13 mouse cellular contexts compared by ENCODE assay signal in the genomic region with DNA sequence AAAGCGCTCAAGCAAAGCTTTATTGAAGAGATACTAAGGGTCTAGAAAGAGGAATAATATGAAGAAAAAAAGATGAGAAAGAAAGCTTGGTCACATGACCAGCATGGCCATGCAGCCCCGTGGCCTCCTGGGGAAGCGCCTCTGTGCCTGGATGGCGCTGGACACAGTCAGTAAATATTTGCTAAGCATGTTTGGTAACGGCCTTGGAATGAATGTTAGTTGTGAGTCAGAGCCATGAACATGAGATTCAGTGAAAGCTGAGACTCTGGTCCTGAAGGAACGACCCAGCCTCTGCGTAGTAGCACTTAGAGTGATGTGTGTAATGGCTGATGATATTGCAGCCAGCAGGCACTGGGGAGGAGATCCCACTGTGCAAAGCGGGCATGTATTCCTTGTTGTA.
DNase-seq lines count a peak whose midpoint lies in the region; ATAC-seq and TF ChIP-seq lines count a peak whose summit lies in the region.
"Had no signal": no experiment of that assay in that cellular context is flagged by ENCODE, and none has a peak within 500 bp of the region (broad histone marks: within the 10 kb centered on the region; RNA-seq: fewer than 3 reads in every experiment).

No protein-coding gene starts in this region.

- H3K36me3 ChIP-seq in lung, embryonic 15.5 days: no peaks in the 10 kb centered on the region
- 0 out of 2 replicates have a peak, but pooled peaks cover 4% of the 10 kb centered on the region for H3K36me3 ChIP-seq in stomach, embryonic 15.5 days

- no peak overlapping the region for H3K4me2 ChIP-seq in lung, embryonic 15.5 days
- H3K4me2 ChIP-seq in stomach, embryonic 15.5 days: no peak overlapping the region
- H3K4me2 ChIP-seq: neural tube, embryonic 13.5 days had no signal

- TF ChIP-seq CTCF in lung, adult 2 months (IDR thresholded peaks at IDR 0.05; ENCODE audit: insufficient read depth, low read length): no peak

- no peaks in the 10 kb centered on the region for H3K27me3 ChIP-seq in lung, embryonic 15.5 days
- H3K27me3 ChIP-seq in stomach, embryonic 15.5 days (replicated peaks): no peaks in the 10 kb centered on the region
- H3K27me3 ChIP-seq: neural tube, embryonic 13.5 days had no signal

- DNase-seq in adrenal gland, postnatal 36 days: peak; percentile 9 to 16
- no peak for DNase-seq in adrenal gland, adult 8-10 months
- peak; percentile 46 to 66 for DNase-seq in lung, adult 18-20 months
- no peak for DNase-seq in lung, adult 2 months
- no peak for DNase-seq in kidney, postnatal 4 days
- DNase-seq: cerebellum, postnatal 25 days; right cerebral cortex, postnatal 4 days; thymus, postnatal 14 days had no signal

- no peak for ATAC-seq in lung, embryonic 15.5 days (ENCODE audit: borderline replicate concordance, extremely low read depth, low FRiP score, low TSS enrichment)
- 0 out of 2 replicates have a peak, but pooled peaks have one; percentile 49 for ATAC-seq in stomach, embryonic 15.5 days (ENCODE audit: insufficient read depth, low FRiP score, low read depth)
- no peak for ATAC-seq in granulocyte monocyte progenitor cell, adult 5-6 weeks (replicated peaks; ENCODE audit: poor library complexity, severe bottlenecking)
- ATAC-seq: forebrain, embryonic 14.5 days had no signal

- H3K9ac ChIP-seq in lung, embryonic 15.5 days: no peak overlapping the region
- H3K9ac ChIP-seq in stomach, embryonic 15.5 days: no peak overlapping the region
- H3K9ac ChIP-seq: neural tube, embryonic 13.5 days had no signal

- H3K4me1 ChIP-seq in lung, adult 2 months (ENCODE audit: control insufficient read depth, insufficient read depth, low read length): peaks cover 4% of the 10 kb centered on the region; the same call in 1 of the 2 replicates
- H3K4me1 ChIP-seq in lung, embryonic 15.5 days: peaks cover 28% of the 10 kb centered on the region
- peaks cover 9% of the 10 kb centered on the region for H3K4me1 ChIP-seq in stomach, embryonic 15.5 days

- WGBS in lung, adult 2 months: 75% methylated on average over 8 of the region's 8 CpGs
- WGBS in lung, embryonic 15.5 days: 72% methylated on average over 8 of the region's 8 CpGs
- 76% methylated on average over 8 of the region's 8 CpGs for WGBS in stomach, embryonic 15.5 days

- H3K27ac ChIP-seq in lung, embryonic 15.5 days: peak overlapping the region; percentile 45; the same call in 1 of the 2 replicates
- no peak overlapping the region for H3K27ac ChIP-seq in stomach, embryonic 15.5 days
- H3K27ac ChIP-seq: neural tube, embryonic 13.5 days had no signal

- no peak overlapping the region for H3K4me3 ChIP-seq in lung, adult 2 months (replicated peaks; ENCODE audit: extremely low read depth, low read depth, low read length)
- no peak overlapping the region for H3K4me3 ChIP-seq in lung, embryonic 15.5 days
- H3K4me3 ChIP-seq in stomach, embryonic 15.5 days (replicated peaks): no peak overlapping the region
- H3K4me3 ChIP-seq: neural tube, embryonic 13.5 days had no signal

- no peak for TF ChIP-seq POLR2A in lung, adult 2 months (IDR thresholded peaks at IDR 0.05; ENCODE audit: borderline replicate concordance, extremely low read depth, low read depth, low read length)

- H3K9me3 ChIP-seq in lung, embryonic 15.5 days: no peaks in the 10 kb centered on the region
- no peaks in the 10 kb centered on the region for H3K9me3 ChIP-seq in stomach, embryonic 15.5 days
- H3K9me3 ChIP-seq: neural tube, embryonic 13.5 days had no signal

Comparison
In these comparisons a context has a peak if more than half of its experiments do, and no peak if none do; other contexts are left out.
1. DNase-seq: peak in adrenal gland, postnatal 36 days (2 of 2) and lung, adult 18-20 months (2 of 2); none in adrenal gland, adult 8-10 months (single experiment), lung, adult 2 months (single experiment) and kidney, postnatal 4 days (0 of 2).